Mouse (Mus musculus): ENCODE results near the gene Ceacam16.

DNA sequence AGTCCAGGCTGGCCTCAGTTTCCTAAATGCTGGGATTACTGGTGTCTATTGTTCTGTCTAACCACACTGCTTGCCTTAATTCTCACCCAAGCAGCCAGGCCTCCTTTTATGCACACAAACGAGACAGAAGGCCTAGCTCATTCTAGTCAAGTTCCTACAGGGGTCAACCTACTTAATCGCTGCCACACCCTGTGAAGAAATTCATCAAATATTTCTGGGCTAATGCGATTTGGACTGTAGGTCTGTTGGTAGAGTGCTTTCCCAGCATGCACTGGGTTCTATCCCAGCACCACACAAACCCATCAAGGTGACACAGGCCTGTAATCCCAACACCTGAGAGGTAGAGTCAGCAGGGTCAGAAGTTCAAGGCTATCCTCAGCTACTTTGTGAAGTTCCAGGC, 31.4 kb downstream of the Ceacam16 start:
- TF ChIP-seq CTCF (IDR thresholded peaks at IDR 0.05; ENCODE audit: extremely low read depth, insufficient read length, insufficient replicate concordance, low read depth, low read length) (no peak), POLR2A (IDR thresholded peaks at IDR 0.05; ENCODE audit: low read depth, low read length) (no peak)
